Mouse (Mus musculus) telencephalon, adult 2 months (tissue): ENCODE data around the gene Erbb3.
A peak's percentile ranks its signal among the peaks of the same experiment; 100 is the strongest.
"Not testable (repeated sequence)": the region's sequence is repeated elsewhere in the genome, so short reads cannot be mapped to it uniquely, and the experiment has no call there.

Source experiments
- DNase-seq: peaks from one replicate; pipeline ENCODE4 v3.0.0-alpha.2; 2011; ENCODE audit warnings: low read depth, low spot score

The Erbb3 gene

DNA sequence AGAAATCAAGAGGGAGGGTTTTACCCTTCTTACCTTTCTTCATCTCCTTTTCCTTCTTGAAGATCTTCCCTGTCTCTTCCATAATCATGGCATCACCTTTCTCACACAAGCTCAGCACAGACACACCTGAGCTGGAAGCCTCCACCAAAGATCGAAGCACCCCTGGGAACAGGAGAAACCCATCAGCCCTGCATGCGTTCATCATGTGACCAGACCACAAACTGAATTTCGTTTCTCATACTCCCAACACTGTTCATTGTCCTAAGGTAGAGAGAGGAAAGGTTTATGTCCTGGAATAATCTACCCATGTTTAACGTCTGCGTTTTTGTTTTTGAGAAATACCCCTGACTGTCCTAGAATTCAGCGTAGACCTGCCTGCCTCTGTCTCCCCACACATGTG lies 25.9 kb downstream of the Erbb3 start:
- no peak for DNase-seq

DNA sequence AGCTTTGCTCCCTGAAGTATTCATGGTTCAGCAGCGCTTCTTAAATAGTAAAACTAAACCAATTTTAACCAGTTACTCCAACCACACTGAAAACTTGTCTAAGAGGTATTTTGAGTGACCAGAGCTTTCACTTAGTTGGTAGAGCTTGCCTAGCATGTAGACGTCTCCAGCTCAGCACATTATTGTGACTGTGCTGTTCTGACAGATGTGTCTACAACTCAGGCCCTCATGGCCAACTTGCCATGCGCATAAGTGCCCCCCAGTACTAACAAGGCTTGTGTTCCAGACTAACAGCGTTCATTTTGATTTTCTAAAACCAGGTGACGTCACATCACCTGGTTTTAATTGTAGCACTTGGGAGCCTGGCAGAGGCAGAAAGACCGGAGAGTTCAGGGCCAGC lies 32.5 kb downstream of the Erbb3 start:
- no peak for DNase-seq

GRCm38 (mm10) chr10:128556286-128556685 lies 33.2 kb downstream of the Erbb3 start:
- no peak for DNase-seq

GRCm38 (mm10) chr10:128555567-128555966 lies 33.9 kb downstream of the Erbb3 start:
- DNase-seq, result not testable (repeated sequence)

DNA sequence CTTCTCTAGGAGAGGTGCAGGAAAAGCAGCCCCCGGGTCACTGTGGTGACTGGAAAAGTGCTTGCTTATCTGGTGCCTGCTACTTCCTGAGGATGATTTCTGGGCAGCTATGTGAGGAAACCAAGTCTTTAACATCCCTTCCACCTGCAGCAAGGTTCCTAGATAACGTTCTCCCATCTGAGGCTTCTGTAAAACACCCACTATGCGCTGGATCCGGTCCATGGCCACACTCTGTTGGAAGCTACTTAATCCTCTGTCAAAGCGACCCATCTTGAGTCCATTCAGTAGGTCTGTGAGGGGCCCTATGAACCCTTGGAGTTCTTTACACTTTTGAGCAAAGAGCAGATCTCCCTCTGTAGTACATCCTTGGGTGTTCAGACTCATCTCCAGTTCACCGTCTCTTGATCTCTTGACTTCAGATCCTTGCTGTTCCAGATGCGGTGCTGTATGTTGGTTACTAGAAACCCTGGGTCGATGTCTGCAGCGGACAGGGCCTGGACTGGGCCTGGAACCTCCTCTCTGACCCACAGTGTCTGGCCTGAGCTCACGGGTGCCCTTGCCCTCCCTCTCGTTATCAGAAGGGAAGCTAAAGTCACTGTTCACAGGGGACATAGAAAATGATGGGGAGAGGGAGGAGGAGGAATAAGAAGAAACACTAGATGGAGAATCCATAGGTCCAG lies 39.2 kb downstream of the Erbb3 start:
- not testable (repeated sequence) for DNase-seq

DNA sequence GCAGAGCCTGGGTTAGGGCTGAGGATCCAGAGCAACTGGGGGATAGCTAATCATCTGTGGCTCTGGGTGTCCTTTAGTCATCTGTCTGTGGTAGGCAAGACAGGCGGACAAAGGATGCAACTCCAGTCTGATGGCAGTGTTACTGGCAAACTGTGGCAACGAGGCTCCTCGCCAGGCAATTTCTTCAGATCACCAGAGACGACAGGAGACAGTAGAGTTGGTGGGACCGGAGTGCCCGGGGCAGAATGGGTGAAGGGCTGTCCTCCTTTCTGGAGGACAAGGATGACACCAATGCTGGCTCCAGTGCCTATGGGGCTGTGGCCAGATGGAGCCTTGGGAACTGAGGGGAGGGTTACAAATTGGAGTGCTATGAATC lies 39.8 kb downstream of the Erbb3 start:
- not testable (repeated sequence) for DNase-seq

DNA sequence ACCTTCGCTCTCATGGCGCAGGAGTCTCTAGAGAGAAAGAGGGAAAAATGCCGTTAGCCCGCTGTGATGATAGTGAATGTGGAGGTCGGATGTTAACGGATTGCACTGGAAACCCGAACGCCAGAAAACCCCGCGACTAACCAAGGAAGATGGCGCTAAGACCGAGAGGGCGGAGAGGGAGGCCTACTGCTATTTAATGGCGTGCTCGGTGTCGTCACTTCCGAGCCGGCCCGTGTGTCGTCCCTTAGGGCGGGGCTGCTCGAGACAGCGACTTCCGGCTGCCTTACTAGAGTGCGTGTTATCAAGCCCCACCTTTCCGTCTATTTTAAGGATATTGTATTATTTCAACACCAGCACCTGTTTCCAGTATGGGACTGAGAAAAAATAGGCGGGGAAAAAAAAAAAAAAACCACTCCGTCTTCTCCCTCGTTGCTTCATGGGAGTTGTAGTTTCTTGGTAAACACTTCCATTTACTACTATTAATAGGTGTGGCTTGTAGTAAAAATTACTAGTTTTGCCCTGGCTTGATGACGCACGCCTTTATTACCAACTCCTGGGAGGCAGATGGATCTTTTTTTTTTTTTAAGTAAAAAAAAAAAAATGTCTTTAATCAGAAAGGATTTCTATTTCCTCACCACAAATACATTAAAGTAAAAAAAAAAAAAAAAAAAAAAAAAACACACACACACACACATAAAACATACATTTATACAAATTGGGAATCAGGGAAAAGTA lies 40.3 kb downstream of the Erbb3 start, which contains the start of gene Rpl41:
Gene Rpl41 (minus strand): TSS at position 359 of the 735 bp plus-strand sequence.
- peak; percentile 99 for DNase-seq

DNA sequence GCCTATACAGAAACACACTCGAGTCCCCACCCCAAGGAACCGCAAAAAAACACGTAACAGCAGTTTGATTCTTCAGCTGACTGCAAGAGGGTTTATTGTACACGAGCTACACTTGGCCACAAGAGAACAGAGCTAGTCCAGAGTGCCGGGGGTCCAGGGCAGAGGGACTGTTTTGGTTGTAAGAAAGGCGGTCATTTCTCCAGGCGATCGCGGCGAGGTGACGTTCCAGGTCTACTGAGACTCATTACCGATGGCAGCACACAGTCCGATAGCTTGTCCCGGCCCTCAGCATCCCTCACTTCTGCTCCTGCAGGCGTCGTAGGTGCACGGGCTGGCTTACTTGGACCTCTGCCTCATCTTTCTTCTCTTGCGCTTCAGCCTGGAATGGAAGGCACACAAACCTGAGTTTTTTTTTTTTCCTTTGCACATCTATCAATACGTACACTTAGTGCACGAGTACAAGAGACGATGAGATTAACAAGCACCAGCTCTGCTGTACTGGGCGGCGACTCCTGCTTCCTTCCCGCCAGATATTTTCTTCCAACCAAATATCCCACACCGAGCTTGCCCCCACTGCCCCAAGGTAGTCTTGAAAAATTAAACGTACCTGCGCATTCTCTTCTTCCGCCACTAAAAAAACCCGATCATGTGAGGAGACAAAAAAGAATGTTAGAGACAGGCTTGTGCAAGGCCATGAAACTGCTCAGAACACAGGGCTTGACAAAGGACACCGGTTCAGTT lies 41.2 kb downstream of the Erbb3 start:
- DNase-seq, result not testable (repeated sequence)

DNA sequence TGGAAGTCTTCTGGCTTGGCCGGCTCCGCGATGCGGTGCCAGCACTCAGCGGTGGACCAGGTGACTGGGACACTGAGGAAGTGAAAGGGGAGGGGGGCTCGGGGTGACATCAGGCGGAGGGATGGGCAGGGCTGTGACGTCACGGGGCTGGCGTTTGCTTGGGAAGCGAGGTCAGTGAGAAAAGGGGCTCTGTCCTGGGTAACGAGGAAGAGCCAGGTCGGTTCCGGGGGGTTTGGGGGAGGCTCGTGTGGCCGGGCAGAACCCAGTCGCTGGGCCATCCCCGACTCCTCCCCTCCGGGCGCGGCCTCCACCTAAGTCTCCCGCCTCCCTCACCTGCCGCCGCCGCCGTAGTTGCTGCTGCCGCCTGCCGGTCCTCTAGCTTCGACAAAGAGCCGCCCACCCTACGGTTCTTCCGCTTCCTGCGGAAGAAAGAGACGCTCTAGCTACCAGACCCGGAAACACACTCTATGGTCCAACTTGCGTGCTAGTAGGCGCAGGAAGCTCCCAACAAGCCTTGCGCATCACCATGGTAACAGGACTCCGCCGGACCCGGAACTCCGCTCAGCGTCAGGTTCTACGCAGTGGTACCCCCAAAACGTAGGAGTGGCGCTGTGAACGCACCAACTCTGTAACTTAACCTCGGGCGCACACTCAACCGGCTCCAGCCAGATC lies 42.0 kb downstream of the Erbb3 start, which contains the start of gene Zc3h10:
Gene Zc3h10 (minus strand): TSS at position 414 of the 672 bp plus-strand sequence.
- peak; percentile 99 for DNase-seq

DNA sequence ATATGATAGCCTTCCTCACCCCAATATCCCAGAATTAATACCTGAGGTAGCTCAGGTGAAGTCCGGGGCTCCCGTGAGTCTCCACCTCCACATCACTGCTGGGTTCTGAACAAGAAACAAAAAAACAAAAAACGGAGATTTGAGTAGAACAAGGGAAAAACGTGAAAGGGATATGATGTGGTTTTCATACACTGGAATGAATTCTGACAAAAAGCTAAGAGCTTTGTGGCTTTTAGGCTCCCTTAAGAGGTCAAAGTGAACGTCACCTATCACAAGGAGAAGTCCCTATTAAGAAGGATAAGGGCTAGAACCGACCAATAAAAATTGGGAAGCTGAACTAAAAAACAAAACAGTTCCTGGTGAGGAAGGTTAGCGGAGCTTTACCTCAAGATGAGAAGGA lies 42.7 kb downstream of the Erbb3 start:
- DNase-seq, result no peak

GRCm38 (mm10) chr10:128546361-128546760 lies 43.1 kb downstream of the Erbb3 start:
- no peak for DNase-seq

GRCm38 (mm10) chr10:128545570-128545898 lies 43.9 kb downstream of the Erbb3 start:
- DNase-seq, result no peak

- no peak for DNase-seq
Observed at GRCm38 (mm10) chr10:128544674-128545569, 44.5 kb downstream of the Erbb3 start.

DNA sequence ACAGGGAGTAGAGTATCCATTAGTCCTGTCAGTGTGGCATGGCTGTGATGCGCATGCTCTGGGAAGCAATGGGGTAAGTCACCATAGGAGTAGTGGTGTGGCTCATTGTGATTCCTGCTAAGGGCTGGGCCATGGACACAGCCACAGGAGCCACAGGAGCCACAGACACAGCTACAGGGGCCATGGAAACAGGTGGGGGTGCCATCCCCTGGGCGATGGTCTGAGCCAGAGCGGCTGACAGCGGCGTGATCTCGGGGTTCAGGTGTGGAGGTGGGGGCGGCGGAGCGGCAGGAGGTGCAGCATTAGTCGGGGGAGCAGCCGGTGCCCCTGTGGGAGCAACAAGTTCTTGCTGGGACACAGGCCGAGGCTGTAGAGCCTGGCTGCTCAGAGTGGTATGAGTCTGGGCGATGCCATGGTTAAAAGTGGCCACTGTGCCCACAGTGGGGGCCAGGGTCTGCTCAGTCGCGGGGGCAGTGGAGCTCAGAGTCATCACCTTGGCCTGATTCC lies 45.2 kb downstream of the Erbb3 start:
- DNase-seq, result no peak

- DNase-seq, result no peak
Observed at GRCm38 (mm10) chr10:128543100-128543499, 46.4 kb downstream of the Erbb3 start.

DNA sequence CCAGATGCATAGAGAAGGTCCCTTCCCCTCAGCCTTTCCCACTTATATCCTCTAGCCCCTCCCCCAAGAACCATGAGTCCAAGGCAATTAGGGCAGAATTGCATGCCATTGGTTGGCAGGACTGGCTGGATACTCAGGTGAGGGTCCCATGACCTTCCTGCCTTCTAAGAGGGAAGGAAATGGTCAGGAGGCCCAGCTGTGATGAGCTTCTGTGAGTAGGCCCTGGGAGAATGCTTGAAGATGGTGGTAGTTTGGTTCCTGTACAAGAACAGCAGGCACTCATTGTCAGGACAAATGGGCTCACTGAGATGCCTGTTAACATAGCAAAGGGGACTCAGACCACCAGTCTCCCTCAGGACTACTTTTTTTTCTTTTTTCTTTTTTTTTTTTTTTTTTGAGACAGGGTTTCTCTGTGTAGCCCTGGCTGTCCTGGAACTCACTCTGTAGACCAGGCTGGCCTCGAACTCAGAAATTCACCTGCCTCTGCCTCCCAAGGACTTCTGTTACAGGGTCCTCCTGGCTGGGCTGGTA lies 51.0 kb downstream of the Erbb3 start:
- no peak for DNase-seq

GRCm38 (mm10) chr10:128536266-128536940 lies 53.0 kb downstream of the Erbb3 start:
- DNase-seq, result peak; percentile 65

DNA sequence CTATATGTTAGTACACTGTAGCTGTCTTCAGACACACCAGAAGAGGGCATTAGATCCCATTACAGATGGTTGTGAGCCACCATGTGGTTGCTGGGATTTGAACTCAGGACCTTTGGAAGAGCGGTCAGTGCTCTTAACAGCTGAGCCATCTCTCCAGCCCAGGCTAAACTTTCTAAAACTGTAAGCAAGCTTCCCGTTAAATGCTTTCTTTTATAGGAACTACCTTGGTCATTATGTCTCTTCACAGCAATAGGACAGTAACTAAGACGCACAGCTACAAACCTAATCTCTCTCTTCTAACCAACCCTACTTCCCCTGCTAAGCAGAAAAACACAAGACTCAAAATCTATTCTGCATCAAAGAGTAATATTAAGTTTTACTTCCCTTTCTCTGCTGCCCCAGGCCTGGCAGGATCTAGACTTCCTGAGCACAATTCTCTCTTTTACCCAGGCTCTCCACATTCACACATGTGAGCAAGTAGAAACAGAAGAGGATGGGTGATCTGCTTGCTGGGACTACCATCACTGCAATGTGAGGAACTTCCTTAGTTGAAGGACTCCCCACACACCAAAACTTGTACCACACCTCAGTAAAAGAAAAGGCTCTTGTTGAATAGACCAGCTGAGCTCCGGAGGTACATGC lies 53.7 kb downstream of the Erbb3 start:
- no peak for DNase-seq

DNA sequence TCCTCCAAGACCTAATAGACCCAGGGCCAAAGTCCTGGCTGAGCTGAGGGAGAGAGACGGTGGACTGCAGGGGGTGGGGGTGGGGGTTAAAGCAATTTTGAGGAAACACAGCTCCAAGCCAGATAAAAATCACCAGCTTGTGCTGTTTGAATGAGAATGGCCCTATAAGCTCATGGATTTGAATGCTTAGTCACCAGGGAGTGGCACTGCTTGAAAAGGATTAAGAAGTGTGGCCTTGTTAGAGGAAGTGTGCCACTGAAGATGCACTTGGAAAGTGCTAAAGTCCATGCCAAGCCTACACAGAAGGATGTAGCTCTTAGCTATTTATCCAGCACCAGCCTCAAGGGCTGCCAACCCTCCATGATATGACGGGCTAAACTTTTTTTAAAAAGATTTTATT lies 54.2 kb downstream of the Erbb3 start:
- no peak for DNase-seq
